Mouse (Mus musculus) embryo, embryonic 10.5 days (tissue): Measurements from ENCODE around the gene Krtap4-1.
"Not testable (repeated sequence)": the region's sequence is repeated elsewhere in the genome, so short reads cannot be mapped to it uniquely, and the experiment has no call there.

ENCODE experiments used
- DNase-seq: peaks from one replicate; pipeline ENCODE4 v3.0.0-alpha.2; 2015; ENCODE audit warnings: low spot score

The Krtap4-1 gene

GRCm38 (mm10) chr11:99628138-99628537 is at the start of gene Krtap4-1:
Gene Krtap4-1, minus strand, starts transcription at chr11:99628238.
- DNase-seq, result no peak

GRCm38 (mm10) chr11:99665860-99666259 is 37.8 kb upstream of the Krtap4-1 start, which contains the start of gene Krtap4-6:
Gene Krtap4-6, minus strand, starts transcription at chr11:99665960.
- DNase-seq, result no peak

GRCm38 (mm10) chr11:99662802-99663201 is 34.8 kb upstream of the Krtap4-1 start:
- DNase-seq, result no peak

- no peak for DNase-seq
Observed at GRCm38 (mm10) chr11:99659256-99659655, 31.2 kb upstream of the Krtap4-1 start.

- DNase-seq, result not testable (repeated sequence)
Observed at GRCm38 (mm10) chr11:99658467-99659010, 30.5 kb upstream of the Krtap4-1 start, which contains the start of gene Gm11563. Gene Gm11563, minus strand, starts transcription at chr11:99658960.

- no peak for DNase-seq
Observed at GRCm38 (mm10) chr11:99657051-99657450, 29.0 kb upstream of the Krtap4-1 start.

GRCm38 (mm10) chr11:99650136-99650535 is 22.1 kb upstream of the Krtap4-1 start, which contains the start of gene Gm11555:
Gene Gm11555, minus strand, starts transcription at chr11:99650236.
- DNase-seq, result no peak

- DNase-seq, result no peak
Observed at GRCm38 (mm10) chr11:99646444-99646843, 18.4 kb upstream of the Krtap4-1 start.

- no peak for DNase-seq
Observed at GRCm38 (mm10) chr11:99644351-99644750, 16.3 kb upstream of the Krtap4-1 start.

GRCm38 (mm10) chr11:99643635-99644139 is 15.6 kb upstream of the Krtap4-1 start, which contains the start of gene Krtap4-7:
Gene Krtap4-7, minus strand, starts transcription at chr11:99644089.
- not testable (repeated sequence) for DNase-seq

- no peak for DNase-seq
Observed at GRCm38 (mm10) chr11:99640926-99641325, 12.9 kb upstream of the Krtap4-1 start.

GRCm38 (mm10) chr11:99637086-99637485 is 9.0 kb upstream of the Krtap4-1 start:
- no peak for DNase-seq

GRCm38 (mm10) chr11:99634653-99635134 is 6.7 kb upstream of the Krtap4-1 start, which contains the start of gene Krtap4-2:
Gene Krtap4-2, minus strand, starts transcription at chr11:99635084.
- no peak for DNase-seq

- no peak for DNase-seq
Observed at GRCm38 (mm10) chr11:99633293-99633692, 5.3 kb upstream of the Krtap4-1 start.

- DNase-seq, result no peak
Observed at GRCm38 (mm10) chr11:99630890-99631289, 2.9 kb upstream of the Krtap4-1 start.

GRCm38 (mm10) chr11:99620335-99620734 is 7.7 kb downstream of the Krtap4-1 start, which contains the start of gene Gm11562:
Gene Gm11562, minus strand, starts transcription at chr11:99620435.
- DNase-seq, result no peak

- no peak for DNase-seq
Observed at GRCm38 (mm10) chr11:99614796-99615363, 13.2 kb downstream of the Krtap4-1 start, which contains the start of gene Krtap2-4. Gene Krtap2-4, minus strand, starts transcription at chr11:99614846.

- DNase-seq, result not testable (repeated sequence)
Observed at GRCm38 (mm10) chr11:99610089-99610488, 17.9 kb downstream of the Krtap4-1 start, which contains the start of gene Gm11937. Gene Gm11937, minus strand, starts transcription at chr11:99610189.

GRCm38 (mm10) chr11:99609126-99609525 is 18.9 kb downstream of the Krtap4-1 start:
- no peak for DNase-seq

GRCm38 (mm10) chr11:99603208-99603607 is 24.8 kb downstream of the Krtap4-1 start, which contains the start of gene Gm11938:
Gene Gm11938, minus strand, starts transcription at chr11:99603308.
- DNase-seq, result not testable (repeated sequence)

GRCm38 (mm10) chr11:99597742-99598141 is 30.3 kb downstream of the Krtap4-1 start, which contains the start of gene Krtap9-3:
Gene Krtap9-3, minus strand, starts transcription at chr11:99598105.
- not testable (repeated sequence) for DNase-seq

- no peak for DNase-seq
Observed at GRCm38 (mm10) chr11:99590981-99591380, 37.1 kb downstream of the Krtap4-1 start, which contains the start of gene Krtap1-3. Gene Krtap1-3, minus strand, starts transcription at chr11:99591339.

- DNase-seq, result no peak
Observed at GRCm38 (mm10) chr11:99585096-99585495, 42.9 kb downstream of the Krtap4-1 start.
